Mouse (Mus musculus) megakaryocyte-erythroid progenitor cell, adult 5-6 weeks (primary cell): ENCODE measurements around the gene Slc9a4. TPM values are rescaled to one million over a fixed set of nuclear protein-coding genes. Genes with fewer than 3 reads are reported as not detected.
"Not testable (repeated sequence)": the region's sequence is repeated elsewhere in the genome, so short reads cannot be mapped to it uniquely, and the experiment has no call there.

Experiments used
- ATAC-seq: replicated peaks from 2 replicates; pipeline ENCODE4 v1.8.0; 2016; ENCODE audit warnings: mild to moderate bottlenecking, inconsistent platforms; ENCODE audit not compliant: severe bottlenecking, poor library complexity, low FRiP score, low TSS enrichment
- total RNA-seq, 2 experiments: library from RNA; stranded (forward) in 1 of 2; stranded (reverse) in 1 of 2; fragments of 200-1000, 215-1000 nt in 1 of 2; fragments of >200 nt in 1 of 2; fragmentation: Nextera tagmentation in 1 of 2; gene quantifications; 2 replicates each; pipeline ENCODE4 v1.2.3; 2014 to 2017

The Slc9a4 gene
- not detected in 2 replicates for total RNA-seq (2014; fragmentation: Nextera tagmentation)
- not detected in 2 replicates for total RNA-seq (2017)

DNA sequence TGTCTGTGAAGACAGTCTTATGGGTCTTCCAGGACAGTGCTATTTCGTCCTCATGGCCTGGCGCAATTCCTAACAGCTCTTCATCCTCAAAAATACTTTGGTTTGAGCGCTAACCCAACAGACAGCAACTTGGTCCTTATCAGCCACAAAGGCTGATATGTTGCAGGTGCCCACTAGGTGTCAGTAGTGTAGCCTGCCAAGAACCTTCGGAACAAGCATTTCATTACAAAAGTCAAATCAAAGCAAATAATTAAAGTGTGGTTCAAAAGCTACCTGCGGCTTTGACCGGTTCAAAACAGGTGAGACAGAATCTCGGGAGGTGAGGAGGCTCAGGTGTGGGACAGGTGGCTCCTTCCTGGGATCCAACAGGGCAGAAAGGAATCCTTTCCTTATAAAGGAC is at the start of gene Slc9a4:
Gene Slc9a4, plus strand, starts transcription at position 298 of the 400 bp plus-strand sequence.
- 0 out of 2 replicates have a peak, but pooled peaks have one; percentile 59 for ATAC-seq

DNA sequence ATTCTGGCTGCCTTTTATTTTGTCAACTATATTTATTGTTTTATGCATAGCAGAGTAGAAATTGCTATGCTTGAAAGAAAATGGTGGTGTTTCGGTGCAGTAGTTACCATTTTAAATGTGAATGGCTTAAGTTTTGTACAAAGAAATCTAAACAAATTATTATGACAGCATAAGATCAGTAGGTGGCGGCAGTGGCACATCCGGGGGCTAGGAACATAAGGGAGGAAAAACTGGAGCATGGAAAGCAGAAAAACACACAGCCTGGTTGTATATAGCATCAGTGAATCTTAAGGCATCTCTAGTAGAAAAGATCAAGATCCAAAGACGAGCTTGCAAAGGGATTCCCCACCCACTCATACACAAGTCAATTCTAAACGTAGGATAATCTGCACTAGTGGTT is 42.3 kb upstream of the Slc9a4 start:
- no peak for ATAC-seq

DNA sequence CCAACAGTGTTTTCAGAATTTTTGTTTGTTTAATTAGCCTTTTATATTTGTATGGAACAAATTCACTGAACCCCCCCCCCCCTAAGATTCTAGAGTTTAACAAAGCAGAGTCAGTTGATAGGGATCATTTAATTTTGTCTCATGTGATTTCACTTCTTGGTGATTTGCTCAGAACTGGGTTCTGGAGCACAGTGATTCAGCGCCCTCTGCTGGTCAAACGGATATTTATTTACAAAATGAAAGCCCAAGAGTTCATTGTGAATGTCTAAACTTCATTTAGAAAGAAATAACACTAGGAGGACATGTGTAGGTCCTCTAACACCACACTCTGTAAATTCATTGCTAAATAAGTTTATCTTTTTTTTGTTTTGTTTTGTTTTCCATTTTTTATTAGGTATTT is 35.2 kb upstream of the Slc9a4 start:
- no peak; the same call in 1 of the 2 replicates for ATAC-seq

DNA sequence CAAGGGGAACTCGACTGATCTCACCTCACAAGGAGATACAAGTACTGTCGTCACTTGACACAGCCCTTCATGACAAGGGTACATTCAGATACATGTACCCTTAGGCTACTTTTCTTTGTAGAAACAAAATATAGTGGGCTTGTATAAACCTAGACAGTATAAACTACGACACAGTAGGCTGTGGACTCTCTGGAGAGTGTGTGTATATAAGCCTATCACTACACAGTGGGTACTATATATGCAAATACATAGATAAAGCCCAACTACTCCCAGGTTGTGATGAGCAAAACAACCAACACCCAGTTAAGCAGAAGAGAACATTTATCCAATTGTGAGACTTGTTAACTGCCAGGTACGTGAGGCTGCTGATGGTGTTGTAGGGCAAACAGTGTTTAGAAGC is 33.2 kb upstream of the Slc9a4 start:
- no peak for ATAC-seq

DNA sequence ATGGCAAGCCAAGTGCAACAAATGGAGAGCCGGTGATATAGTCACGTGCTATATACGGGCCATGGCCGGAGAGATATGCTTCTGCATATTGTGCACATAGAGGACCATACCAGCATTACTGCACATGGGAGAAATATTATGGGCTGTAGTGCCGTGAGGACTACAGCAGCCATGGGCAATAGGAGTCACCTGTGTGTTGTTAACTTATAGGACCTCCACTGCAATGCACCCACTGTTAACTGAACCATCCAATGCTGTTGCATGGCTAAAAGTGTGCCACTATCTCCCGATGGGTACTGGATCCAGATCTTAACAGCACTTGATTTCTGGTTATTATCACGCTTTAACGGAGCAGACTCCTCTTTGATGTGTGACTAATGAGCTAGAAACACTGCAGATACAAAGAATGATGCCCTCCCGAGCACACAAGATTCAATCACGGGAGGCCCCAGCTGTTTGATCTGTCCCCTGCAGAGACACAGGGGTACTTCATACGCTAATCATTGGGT is 32.8 kb upstream of the Slc9a4 start:
- ATAC-seq = no peak

DNA sequence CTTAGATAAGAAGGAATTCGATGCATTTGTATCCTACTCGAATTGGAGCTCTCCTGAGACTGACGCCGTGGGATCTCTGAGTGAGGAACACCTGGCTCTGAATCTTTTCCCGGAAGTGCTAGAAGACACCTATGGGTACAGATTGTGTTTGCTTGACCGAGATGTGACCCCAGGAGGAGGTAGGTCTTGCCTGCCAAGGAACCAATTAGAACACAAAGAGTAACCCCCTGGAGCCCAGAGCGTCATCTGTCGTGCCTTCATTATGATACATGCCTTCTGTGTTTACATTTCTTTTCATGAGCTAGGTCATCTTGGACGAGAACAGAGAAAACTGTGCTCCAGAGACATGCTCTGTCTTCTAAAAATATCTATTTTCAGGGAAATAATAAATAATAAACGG is 32.1 kb upstream of the Slc9a4 start:
- no peak for ATAC-seq

DNA sequence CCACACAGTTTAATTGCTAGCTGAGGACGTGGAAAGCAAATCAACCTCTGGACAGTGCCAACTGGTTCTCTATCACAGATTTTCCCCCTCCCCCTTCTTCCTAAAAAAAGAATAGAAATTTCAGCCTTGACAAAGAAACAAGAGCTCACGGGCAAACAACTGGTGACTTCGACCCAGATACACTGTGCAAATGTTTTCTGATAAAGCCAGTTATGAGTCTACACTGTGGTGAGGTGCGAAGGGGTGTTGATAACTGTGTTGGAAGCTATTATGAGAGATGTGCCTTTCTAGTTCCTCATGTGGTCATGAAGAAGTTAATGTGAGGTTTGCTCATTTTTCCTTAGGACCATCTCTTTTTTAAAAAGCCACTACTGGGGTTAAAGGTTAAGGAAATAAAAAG is 10.5 kb upstream of the Slc9a4 start:
- no peak for ATAC-seq

DNA sequence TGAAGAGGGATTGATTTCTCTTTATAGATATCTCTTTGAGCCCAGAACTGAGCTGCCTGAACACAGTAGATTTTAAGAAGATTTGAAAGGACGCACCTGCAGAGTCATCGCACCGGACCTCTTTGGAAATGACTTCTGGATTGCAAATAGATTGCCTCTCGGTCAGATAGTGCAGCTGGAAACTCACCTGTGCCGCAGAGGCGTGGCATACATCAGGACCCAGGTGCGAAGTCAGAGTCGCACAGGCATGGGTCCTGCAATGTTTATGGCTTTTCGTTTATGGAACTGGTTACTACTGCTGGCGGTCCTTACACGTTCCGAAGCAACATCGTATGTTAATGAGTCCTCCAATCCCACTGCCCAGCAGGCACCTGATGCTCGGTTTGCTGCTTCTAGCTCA is 388 bp downstream of the Slc9a4 start:
- no peak for ATAC-seq

DNA sequence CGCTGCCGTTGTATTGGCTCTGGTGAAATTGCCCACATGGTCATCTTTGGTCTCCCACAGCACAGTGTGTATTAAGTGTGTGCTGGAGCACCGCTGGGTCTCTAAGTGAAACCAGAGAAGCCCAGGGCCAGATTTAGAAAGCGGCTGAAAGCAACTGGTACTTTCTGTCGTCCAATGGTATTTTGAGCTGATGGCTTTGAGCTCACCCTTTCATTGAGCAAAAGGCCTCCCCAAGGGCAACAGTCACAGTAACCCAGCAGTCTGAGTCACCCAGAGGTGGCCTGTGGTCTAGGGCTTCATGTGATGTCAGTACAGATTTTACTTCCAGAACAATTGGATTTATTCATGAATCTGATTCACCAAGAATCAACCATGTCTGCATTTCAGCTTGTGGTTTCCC is 6.9 kb downstream of the Slc9a4 start:
- no peak for ATAC-seq

DNA sequence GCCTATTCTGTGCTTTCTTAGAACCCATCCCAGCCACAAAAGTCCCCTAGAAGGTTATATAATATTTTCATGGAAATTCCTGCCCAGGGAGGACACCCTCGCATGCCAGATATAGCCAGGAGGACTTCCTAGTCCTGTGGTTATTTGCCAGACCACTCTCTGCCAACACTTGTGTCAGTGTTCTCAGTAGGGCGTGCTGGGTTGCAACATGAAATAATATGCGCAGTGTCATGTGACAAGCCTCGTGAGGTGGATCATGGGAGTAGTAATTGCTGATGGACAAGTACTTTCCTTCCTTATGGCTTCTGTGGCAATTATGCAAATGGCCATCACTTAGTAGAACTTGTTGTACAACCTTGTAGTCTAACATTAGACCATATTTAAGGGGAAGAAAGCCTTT is 11.1 kb downstream of the Slc9a4 start:
- no peak for ATAC-seq

DNA sequence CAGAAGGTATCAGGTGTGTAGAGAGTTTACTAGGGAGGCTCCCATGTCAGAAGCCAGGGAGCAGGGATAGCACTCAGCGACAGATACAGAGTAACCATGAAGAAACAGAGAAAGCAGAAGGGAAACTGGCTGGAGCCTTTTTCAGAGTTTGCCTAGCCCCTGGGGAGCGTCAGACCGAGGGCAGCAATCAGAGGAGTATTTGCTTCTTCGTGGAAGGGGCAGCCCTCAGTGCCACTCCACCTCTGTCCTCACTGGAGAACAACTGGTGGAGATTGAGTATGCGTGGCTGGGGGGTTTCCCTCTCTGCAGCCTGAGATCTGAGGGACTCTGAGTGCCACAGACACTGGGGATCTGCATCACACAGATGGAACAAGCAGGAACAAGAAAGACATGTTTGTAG is 17.9 kb downstream of the Slc9a4 start:
- no peak for ATAC-seq

DNA sequence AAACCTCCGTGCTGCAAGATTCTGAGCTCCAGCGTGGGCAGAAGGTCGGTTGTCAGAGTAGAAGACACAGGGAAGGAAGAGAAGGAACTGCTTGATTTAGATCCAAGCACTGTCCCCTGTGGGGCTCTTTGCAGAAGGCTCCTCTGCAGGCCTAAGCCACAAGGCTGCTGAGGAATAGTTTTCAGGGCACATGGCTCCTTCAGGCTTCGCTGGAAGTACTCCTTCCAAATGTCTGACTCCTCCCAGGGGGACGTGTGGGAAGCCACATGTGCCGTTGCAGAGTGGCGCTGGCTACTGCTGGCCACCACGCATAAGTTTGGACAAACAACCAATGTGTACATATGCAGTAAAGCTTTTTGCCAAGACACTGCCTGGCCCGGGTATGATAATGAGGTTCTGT is 19.8 kb downstream of the Slc9a4 start:
- ATAC-seq = not testable (repeated sequence)

DNA sequence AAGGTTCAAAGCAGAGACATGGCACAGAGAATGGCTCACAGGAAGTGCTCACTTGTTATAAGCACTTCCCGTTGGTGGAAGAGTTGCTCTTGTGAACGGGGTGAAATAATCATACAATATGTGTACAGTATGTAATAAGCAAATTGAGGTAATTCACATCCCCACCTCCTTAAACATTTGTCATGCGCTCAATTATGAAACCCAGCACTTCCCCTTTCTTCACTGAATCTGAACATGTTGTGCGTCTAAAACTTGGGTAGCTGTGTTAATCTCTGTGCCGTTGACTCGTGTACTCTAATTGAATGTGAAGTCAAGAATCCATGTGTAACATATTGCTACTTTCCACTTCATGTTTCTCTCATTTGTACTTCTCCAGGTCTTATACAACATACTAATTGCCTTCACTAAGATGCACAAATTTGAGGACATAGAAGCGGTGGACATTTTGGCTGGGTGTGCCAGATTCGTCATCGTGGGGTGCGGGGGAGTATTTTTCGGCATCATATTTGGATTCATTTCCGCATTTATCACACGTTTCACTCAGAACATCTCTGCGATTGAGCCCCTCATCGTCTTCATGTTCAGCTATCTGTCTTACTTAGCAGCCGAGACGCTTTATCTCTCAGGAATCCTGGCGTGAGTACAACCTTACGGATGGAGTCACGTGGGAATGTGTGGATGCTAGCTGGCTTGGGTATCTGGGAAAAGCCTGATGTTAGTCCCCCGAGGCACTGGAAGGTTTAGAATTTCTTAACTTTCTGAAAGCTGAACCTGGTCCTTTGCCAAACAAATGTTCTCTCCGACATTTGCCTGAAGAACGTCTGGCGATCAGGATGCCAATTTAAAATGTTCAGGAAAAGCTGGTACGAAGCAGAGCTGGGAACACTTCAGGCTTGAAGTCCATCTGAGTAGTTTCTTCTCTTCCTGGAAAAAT is 20.8 kb downstream of the Slc9a4 start:
- no peak for ATAC-seq

DNA sequence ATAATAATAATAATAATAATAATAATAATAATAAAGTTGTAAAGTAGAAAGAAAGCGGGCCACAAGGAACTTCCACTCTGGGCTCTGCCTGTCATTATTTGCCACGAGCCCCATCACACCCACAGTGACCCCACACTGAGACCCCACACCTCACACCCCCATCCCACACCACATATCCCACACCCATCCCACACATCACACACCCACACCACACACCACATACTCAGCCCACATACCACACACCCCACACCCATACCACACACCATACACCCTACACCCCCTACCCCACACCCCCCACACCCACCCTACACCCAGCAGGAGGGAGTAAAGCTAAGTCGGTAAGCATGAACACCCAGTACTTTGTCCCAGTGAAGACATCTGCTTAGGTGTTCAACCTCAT is 21.6 kb downstream of the Slc9a4 start:
- no peak for ATAC-seq

DNA sequence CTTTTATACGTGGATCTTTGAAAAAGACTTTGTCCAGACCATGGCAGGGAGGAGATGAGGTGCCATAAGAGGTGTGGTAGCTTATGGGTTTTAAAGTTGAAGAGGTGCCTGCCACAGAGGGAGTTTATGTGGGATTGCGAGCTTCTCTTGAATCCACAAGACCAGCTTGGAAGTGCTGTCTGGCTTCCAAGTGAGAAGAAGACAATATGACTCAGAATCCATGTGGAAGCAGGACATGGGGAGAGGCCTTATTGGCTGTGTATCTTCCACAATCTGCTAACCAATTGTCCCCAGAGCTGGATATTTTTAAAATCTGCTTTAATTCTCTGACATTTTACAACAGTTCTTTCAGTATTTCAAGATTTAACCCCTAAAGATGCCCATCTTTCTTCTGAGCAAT is 33.3 kb downstream of the Slc9a4 start:
- ATAC-seq = no peak

DNA sequence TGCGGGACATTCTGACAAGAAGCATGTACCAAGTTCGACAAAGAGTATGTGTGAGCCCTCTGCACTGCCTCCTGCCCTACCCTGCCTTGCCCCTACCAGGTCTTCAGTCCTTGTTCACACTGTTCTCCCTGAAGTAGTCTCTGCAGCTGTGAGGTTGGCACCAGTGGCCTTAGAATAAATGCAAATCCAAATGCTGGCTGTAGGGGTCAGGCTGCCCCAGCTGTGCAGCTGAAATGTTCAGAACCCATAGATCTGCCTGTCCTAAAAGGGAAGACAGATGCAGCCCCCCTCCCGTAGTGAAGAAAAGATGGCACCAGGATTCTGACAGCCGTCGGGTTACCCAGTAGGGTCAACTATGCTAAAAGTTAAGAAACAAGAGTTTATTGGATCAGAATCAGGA is 39.2 kb downstream of the Slc9a4 start:
- no peak for ATAC-seq

DNA sequence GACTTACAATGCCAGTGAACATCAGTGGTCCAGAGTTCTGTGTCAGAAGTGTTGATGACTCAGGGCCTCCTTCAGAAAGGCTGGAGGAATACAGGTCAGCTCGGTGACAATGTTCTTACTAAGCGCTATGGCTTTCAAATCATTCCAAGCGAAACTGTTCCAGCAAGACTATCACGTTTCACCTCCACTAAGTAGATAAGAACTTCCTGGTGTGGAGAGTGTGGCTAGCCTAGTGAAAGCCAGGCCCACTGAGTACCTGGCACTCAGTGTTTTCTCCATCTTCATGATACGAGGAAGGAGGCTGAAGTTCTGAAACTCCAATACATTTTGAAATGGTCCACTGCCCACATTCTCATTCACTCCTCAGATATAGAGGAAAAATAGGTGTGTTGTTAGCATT is 40.0 kb downstream of the Slc9a4 start:
- no peak for ATAC-seq

DNA sequence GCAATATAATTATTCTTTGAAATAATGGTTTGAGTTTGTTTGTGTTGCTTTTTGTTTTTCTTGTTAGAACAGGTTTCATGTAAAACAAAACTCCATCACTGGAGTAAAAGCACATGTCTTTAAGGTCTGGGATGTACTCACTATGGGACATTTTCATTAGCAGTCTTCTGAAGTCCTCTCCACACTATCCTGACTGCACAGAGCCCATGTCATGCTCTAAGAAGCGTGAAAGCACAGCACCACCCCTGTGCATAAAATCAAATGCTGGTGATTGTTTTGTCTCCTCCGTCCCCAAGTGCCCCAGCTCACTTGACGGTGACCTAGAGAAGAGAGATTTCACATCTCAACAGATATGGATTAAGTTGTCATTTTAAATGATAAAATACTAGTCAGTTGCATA is 45.1 kb downstream of the Slc9a4 start:
- no peak for ATAC-seq

DNA sequence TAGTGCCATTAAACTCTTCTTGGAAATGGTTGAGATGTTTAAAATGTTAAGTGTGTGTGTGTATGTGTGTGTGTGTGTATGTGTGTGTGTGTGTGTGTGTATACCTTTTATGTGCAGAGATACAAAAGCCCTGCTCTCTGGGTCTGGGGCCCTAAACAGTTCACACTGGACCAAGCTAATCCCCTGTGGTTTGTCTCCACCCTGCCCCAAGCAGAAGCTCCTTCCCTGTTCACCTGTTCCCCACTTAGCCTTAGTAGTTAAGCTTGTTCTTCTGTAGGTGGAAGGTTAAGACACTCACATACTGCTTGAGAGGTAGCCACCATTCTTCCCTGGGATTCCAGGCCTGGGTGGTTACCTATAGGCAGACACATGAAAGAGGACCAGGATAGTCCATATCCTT is 47.1 kb downstream of the Slc9a4 start:
- no peak for ATAC-seq

DNA sequence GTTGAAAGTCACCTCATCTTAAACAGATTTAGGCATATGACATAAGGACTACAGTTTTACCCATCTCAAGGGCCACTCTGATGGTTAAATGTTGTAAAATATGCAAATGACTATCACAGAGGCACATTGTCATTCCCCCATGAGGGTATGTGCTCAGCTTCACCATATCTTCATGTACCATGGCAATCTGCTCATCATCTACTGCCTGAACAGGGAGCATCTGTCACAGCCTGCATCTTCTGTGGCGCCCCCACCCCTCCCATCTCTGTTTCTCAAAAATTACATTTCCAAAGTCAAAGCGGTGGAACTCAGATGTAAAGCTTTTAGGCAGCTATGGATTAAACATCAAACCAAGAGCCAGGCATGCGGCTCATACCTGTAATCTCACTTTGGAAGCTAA is 48.6 kb downstream of the Slc9a4 start:
- ATAC-seq = no peak

DNA sequence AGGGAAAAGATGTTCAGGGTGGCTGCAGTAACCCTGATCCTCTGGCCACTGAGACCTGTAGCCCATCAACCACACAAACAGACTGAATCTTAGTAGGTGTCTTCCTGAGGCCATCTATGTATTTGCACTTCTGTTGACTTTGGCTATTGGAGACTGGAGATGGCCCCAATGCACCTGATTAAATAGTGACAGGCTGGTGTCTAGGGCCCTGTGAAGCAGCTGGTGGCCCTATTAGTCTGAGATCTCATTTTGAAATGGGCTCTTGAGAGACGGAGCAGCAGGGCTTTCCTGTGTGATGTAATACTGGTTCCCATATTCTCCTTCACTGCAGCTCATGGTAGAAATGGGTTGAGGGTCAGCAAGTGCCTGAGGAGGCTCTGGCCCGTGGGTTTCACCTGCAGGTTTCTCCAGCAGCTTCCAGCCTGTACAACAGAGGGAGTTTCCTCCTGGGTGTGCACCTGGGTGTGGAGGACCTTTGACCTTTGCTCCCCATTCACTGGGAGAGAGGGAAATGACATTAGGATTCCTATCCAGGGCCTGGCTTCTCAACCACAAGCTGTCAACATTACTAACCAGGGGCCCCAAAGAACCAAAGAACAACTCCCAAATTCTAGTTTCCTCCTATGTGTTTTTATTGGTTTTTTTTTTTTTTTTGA is 52.7 kb downstream of the Slc9a4 start:
- ATAC-seq = no peak
